Mouse (Mus musculus) thymus, postnatal 25 days (tissue): ENCODE results near the gene Grk3.

Experiments
- DNase-seq: peaks from one replicate; pipeline ENCODE4 v3.0.0; 2022

Gene Grk3

GRCm38 (mm10) chr5:113008496-113008895 is 7.1 kb downstream of the Grk3 start:
- DNase-seq = no peak

GRCm38 (mm10) chr5:113006997-113007396 is 8.6 kb downstream of the Grk3 start:
- DNase-seq = no peak

- no peak for DNase-seq
These were observed 9.6 kb downstream of the Grk3 start for GRCm38 (mm10) chr5:113005941-113006391.

DNA sequence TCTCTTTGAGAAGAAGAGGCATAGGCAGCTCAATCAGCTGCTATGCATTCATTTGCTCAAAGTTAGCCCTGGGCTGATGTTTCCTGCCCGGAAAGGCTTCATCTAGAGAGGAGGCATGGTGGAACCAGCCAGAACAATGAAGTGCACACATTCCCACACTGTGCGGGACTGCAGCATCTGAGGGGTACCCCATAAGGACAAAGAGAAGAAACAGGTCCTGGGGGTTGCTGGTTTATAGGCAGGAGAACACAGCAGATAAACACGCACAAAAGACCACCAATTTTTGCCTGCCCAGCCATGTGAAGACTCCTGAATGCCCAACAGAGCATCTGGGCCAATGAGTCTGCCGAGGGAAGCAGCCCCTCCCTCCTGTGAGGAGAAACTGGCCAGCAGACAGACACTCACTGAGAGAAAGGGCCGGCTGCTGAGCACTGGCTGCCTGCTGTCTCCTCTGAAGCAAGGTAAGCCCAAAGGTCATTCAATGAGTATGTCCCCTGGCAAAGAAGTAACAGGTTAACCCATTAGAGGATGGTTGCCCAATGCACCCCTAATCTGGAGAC is 12.7 kb downstream of the Grk3 start:
- no peak for DNase-seq

GRCm38 (mm10) chr5:112999227-112999626 is 16.4 kb downstream of the Grk3 start:
- DNase-seq = no peak

GRCm38 (mm10) chr5:112997516-112998186 is 17.9 kb downstream of the Grk3 start:
- DNase-seq = no peak

DNA sequence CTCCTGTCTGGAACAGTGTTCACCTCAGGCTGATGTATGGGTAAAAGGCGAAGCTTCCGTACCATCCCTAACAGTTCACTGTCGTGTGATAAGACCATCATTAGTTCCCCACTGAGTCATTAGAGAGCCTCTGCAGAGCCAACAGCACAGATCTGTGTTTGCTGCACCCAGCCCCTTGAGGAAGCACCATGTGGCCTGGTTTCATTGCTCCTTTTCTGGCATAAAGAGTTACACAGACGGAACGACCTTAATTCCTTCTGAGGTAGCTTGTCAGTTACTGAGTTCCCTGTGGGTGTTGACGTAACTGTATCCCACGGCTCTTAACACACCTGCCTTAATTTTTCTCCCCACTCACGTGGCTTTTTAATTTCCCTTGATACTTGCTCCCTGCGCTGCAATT is 24.3 kb downstream of the Grk3 start:
- DNase-seq = no peak

- DNase-seq = no peak
These were observed 33.7 kb downstream of the Grk3 start for GRCm38 (mm10) chr5:112981931-112982330.

DNA sequence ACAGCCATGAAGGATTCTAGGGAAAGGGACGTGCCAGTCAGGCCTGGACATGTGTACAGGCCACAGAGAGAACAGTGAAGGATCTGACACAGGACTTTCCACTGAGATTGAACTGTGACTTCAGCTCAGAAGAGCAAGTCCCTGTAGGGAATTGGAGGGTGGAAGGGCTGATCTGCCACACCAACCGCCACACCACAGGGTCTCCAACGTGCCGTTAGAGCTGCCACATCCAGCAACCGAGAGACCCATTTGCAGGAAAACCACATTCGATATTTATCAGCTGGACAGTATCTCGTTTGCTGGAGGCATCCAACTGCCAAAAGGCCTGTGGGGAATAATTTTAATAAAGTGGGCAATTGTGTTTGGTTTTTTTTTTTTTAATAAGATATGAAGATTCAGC is 35.9 kb downstream of the Grk3 start:
- no peak for DNase-seq

- DNase-seq = no peak
These were observed 36.4 kb downstream of the Grk3 start for GRCm38 (mm10) chr5:112979195-112979594.

DNA sequence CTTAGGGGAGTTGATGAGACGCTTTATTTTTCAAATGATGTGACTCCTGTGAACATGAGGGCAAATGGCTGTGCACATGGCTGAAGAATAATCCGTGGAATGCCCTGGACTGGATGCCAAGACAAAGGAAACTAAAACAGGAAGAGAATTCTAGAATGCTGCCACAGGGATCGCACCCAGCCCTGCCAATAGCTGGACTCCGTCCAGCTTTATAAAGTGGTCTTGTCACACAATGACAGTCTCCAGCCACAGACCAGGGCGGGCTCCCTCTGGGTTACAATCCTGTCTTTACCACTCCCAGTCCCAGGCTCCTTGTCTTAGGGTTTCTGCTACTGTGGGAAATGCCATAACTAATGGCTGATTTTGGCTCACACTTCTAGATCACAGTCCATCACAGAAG is 38.5 kb downstream of the Grk3 start:
- no peak for DNase-seq

DNA sequence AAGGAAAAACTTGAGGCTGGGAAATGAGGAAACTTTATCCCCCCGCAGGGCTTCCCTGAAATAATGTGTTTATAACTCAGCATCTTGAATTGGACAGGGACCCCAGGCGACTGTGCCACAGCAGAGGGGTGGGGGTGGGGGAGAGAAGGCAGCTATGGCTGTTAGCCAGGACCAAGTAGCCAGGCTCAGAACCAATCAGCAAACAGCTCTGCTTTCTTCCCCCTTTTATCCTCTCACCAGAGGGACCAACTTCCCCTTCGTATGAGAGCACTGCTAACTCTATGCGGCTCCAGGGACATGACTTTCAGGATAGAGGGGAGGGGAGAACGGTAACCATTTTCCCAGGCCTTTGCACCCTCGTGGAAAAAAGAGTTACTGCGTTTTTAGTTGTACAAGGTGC is 42.0 kb downstream of the Grk3 start:
- DNase-seq = no peak

GRCm38 (mm10) chr5:112972297-112972696 is 43.3 kb downstream of the Grk3 start:
- peak; percentile 11 for DNase-seq

GRCm38 (mm10) chr5:112963495-112963894 is 52.1 kb downstream of the Grk3 start:
- DNase-seq = no peak

- DNase-seq = no peak
These were observed 53.4 kb downstream of the Grk3 start for GRCm38 (mm10) chr5:112962166-112962565.

DNA sequence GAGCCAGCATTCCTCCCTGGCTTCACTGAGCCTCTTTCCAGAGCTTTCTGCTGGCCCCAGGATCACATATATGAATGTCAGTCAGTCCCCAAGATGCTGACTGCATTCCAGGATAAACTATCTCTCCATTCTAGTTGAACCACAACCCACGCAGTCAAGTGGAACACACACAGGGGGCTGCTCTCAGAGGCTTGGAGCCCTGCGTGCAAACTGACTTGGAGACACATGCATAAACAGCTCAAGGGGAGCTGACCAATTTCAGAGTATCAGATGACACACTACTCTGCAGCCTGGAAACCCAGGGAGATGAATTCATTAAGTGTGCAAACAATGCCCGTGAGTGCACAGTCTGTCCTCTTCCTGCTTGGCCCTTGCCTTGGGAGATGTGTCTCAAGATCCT is 54.7 kb downstream of the Grk3 start:
- DNase-seq = no peak

DNA sequence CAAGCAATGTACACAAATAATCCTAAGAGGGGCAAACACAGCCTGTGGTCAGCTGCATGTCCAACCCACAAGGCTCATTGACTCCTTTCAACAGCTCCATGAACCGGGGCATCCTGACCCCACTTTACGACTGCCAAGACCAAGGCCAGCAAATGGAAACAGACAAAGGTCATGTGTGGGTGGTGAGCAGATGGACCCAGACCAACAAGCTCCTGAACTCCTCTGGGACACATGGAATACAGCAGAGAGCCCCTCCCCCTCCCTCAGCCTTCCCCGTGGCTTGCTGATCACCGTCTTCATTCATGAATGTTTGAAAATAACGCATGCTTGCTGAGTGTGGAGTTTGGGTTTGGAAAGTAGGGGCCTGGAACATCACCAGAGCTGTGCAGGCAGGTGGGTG is 57.3 kb downstream of the Grk3 start:
- no peak for DNase-seq

- DNase-seq = no peak
These were observed 58.8 kb downstream of the Grk3 start for GRCm38 (mm10) chr5:112956841-112957240.

DNA sequence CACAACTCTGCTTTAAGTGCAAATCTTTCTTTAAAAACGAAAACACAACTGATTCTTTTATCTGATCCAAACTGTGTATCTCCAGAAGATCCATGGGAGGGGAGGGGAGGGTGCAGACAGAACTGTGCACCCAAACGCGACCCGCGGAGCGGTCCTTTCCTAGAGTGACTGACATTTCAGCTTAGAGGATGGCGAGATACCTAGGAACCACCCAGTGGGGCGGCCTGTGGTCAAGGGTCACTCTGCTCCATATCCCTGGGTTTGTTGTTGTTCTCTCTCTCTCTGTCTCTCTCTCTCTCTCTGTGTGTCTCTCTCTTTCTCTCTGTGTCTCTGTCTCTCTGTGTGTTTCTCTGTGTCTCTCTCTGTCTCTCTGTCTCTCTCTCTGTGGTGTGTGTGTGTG is 59.2 kb downstream of the Grk3 start:
- no peak for DNase-seq

- DNase-seq = no peak
These were observed 64.7 kb downstream of the Grk3 start for GRCm38 (mm10) chr5:112950847-112951246.

GRCm38 (mm10) chr5:112945925-112946324 is 69.7 kb downstream of the Grk3 start:
- no peak for DNase-seq

- DNase-seq = no peak
These were observed 73.3 kb downstream of the Grk3 start for GRCm38 (mm10) chr5:112942244-112942643.

DNA sequence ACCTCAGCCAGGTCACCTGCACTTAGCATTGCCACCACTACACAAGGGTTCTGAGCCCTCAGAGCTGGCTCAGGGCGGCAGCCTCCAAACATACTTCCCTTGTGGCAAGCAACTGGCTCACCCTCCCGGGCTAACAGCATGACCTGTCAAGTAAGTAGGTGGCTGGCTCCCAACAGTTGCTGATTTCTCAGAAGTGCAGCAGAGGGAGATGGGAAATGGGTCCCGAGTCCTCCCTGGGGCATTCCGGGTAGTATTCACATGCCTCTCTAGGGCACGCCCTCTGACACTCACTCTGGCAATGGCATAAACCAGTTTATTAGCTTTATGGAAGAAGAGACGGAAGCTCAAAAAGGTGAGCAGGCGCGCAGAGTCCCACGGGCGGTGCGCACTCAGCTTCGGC is 74.6 kb downstream of the Grk3 start:
- no peak for DNase-seq

DNA sequence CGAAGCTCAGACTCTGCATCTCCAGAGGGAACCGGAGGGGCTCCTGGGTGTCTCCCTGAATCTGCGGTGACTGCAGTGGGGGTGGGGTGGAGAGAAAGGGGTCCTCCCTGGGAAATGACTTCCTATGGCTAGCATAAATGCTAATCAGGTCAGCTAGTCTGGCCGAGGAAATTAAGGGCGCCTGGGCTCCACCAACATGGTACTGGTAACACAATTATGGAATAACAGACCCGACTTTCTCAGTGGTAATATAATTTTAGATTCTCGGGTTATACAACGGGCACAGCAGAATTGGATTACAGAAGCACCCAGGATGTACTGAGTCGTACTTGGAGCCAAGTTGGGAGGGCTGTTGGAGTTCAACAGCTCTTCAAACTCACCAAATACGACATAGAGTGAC is 79.0 kb downstream of the Grk3 start:
- DNase-seq = no peak

DNA sequence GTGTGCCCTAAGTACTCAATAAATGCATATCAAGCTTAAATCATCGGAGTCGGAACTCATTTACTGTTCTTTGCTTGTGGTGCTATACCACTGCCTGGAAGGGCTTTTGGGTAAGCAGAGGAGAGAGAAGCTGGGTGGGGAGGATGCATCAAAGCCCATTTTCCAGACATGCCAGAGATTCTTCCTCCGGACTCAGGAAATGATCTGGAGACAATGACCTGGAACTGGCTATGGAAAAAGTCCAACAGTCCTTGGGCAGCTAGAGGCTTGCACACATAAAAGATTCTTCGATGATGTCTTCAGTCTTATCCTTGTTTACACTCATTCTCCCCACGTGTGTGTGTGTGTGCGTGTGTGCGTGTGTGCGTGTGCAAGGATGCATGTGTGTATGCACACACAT is 80.2 kb downstream of the Grk3 start:
- DNase-seq = no peak
